Mouse (Mus musculus): ENCODE results near the gene Nisch. TPM values are rescaled to one million over a fixed set of nuclear protein-coding genes. Genes with fewer than 3 reads are reported as not detected.

The Nisch gene
- polyA plus RNA-seq, 1 experiment from 2014 or later: 309 TPM

DNA sequence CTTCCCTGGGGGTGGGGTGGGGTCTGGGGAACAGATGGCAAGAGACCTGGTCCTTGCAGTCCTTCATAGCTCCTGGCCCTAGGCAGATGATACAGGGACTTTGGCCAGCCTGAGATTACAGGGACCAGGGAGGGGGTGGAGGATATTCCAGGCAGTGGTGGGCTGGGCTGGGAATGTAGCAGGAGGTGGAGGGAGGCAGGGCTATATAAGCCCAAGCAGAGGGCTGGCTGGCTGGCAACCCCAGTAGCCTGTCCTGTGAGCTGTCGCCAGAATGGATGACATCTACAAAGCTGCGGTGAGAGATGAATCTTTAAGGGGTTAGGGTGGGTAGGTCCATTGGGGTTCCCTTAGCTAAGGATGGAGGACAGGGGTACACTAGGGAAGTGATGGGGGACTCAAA is 8.7 kb downstream of the Nisch start, which contains the start of gene Tnnc1:
Tnnc1 (plus strand) TSS at position 229 of the 400 bp plus-strand sequence.
- ATAC-seq (ENCODE audit: low FRiP score) (no peak), DNase-seq (ENCODE audit: low spot score) (no peak)
- H3K36me3 ChIP-seq (replicated peaks; ENCODE audit: control insufficient read depth, insufficient read depth): peaks cover 13% of the 10 kb centered on the region
- H3K9me3 ChIP-seq (ENCODE audit: control insufficient read depth, low read length): no peaks in the 10 kb centered on the region
- peaks cover 20% of the 10 kb centered on the region for H3K4me1 ChIP-seq (replicated peaks; ENCODE audit: control insufficient read depth, insufficient read depth, low read length)
- H3K27me3 ChIP-seq (ENCODE audit: control insufficient read depth, insufficient read depth, low read length): no peaks in the 10 kb centered on the region
- peak within 1 kb of the TSS; percentile 90; the same call in 1 of the 2 replicates for H3K27ac ChIP-seq
- H3K4me2 ChIP-seq (replicated peaks): peak within 1 kb of the TSS; percentile 98
- 66% methylated on average over 2 of the region's 2 CpGs for WGBS
- H3K9ac ChIP-seq: peak within 1 kb of the TSS; percentile 97
- H3K4me3 ChIP-seq (replicated peaks; ENCODE audit: low read length): peak within 1 kb of the TSS; percentile 91

DNA sequence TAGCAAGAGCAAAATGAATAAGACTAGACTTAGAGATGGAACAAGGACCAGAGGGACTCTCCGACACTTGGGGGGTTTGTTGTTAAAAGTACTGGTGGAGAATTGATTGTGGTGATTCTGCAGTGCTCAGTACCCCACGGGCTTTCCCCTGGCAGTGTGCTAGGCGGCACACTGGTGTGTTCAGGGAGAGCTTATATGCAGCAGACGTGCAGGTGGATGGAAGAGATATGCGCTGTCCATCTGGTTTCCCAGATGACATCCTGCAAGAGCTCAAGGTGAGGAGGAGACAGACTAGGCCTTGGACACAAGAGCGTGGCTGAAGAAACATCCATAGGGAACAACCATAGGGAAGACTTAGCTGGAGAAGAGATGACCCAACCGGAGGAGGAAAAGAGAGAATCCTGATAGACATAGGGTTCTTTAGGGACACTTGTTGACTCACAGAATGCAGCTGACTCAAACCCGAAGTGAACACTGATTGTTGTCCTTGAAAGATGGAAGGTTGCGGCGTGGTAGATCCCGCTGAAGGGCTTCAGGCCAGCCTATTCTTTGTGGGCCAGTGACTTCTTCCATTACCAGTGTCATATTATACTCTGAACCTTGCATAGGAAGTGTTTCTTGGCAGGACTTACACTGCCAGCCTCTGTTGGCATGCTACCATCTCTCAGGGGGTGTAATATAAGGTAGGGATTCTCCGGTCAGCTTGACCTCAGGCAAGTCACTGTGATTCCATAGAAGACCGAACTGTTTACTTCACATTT is 9.5 kb downstream of the Nisch start:
- WGBS: 80% methylated on average over 13 of the region's 13 CpGs
- H3K4me1 ChIP-seq (replicated peaks; ENCODE audit: control insufficient read depth, insufficient read depth, low read length): peaks cover 20% of the 10 kb centered on the region
- H3K4me3 ChIP-seq (replicated peaks; ENCODE audit: low read length): peak overlapping the region; percentile 91
- peak; percentile 25 for ATAC-seq (ENCODE audit: low FRiP score)
- H3K9ac ChIP-seq: peak overlapping the region; percentile 97
- H3K27ac ChIP-seq: peak overlapping the region; percentile 90
- peak overlapping the region; percentile 98 for H3K4me2 ChIP-seq (replicated peaks)
- no peak for DNase-seq (ENCODE audit: low spot score)
- H3K36me3 ChIP-seq (replicated peaks; ENCODE audit: control insufficient read depth, insufficient read depth): peaks cover 22% of the 10 kb centered on the region
- no peaks in the 10 kb centered on the region for H3K27me3 ChIP-seq (ENCODE audit: control insufficient read depth, insufficient read depth, low read length)
- no peaks in the 10 kb centered on the region for H3K9me3 ChIP-seq (ENCODE audit: control insufficient read depth, low read length)

DNA sequence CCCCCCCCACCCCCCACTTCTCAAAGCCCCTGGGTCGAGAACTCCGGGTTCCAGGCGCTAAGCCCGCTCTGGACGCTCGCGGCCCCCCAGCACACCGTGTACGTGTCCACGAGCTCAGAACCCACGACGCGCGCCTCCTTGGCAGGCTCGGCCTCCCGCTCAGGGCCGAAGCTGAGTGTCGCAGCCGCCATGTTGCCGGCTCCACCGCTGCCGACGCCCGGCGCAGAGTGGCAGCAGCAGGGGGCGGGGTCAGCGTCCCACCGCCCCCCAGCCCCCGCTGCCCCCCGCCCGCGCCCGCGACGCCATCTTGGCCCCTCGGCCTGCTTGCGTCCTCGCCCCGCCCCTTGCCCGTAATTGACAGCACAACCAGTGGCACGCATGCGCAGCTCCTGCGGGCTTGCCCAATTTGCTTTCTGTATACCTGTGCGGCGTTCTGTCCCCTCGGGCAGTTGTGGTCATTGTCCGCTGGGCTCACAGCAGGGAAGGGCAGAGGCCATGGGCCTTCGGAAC is 10.2 kb downstream of the Nisch start:
- Histone ChIP-seq H3K4me1 (replicated peaks; ENCODE audit: control insufficient read depth, insufficient read depth, low read length) (peaks cover 20% of the 10 kb centered on the region), H3K9ac (peak overlapping the region; percentile 97), H3K4me3 (replicated peaks; ENCODE audit: low read length) (peak overlapping the region; percentile 91), H3K4me2 (replicated peaks) (peak overlapping the region; percentile 98), H3K9me3 (ENCODE audit: control insufficient read depth, low read length) (no peaks in the 10 kb centered on the region), H3K27ac (peak overlapping the region; percentile 90), H3K36me3 (replicated peaks; ENCODE audit: control insufficient read depth, insufficient read depth) (peaks cover 29% of the 10 kb centered on the region), H3K27me3 (ENCODE audit: control insufficient read depth, insufficient read depth, low read length) (no peaks in the 10 kb centered on the region)
- ATAC-seq (ENCODE audit: low FRiP score): peak; percentile 78
- DNase-seq (ENCODE audit: low spot score): peak; percentile 93
- 1% methylated on average over 48 of the region's 48 CpGs for WGBS

DNA sequence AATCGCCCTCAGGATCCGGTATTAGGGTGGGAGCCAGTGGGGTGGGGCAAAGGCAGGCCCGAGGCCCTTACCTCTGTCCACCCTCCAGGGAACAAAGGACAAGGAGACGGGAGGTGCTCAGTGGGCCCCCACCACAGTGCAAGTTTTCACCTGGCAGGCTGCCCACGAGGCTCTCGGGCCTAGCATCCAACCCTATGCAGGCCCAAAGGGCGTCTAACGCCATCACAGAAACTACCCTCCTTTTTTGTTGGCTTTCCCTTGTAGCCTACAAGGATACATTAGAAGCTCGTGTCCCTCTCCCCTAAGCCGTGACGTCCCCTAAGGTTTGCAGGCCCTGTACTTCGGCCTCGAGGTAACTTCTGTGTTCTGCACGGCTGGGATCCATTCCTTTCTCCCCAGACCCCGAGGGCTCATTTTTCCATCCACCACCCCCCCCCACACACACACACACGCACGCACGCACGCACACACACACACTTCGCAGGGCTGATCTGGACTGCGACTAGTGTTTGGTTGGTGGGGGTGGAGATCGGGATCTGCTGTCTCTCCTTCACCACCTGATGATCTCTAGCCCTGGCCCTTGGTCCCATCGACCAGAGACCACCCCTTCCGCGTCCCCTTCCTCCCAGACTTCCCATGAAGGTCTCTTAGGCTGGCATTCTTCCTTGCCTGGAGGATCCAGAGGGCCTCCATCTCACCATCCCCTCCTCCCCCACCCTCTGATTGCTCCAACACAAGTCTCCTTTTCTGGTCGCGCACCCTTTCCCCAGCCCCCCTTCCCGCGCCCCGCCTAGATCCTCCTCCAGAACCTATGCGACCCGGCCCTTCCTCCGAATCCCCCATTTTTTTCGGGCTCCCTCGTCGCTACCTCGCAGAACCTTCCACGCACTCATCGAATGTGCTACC is 10.9 kb downstream of the Nisch start:
- H3K27ac ChIP-seq: peak overlapping the region; percentile 90
- ATAC-seq (ENCODE audit: low FRiP score): peak; percentile 68
- peaks cover 36% of the 10 kb centered on the region for H3K36me3 ChIP-seq (replicated peaks; ENCODE audit: control insufficient read depth, insufficient read depth)
- H3K4me2 ChIP-seq (replicated peaks): peak overlapping the region; percentile 98
- WGBS: under 1% methylated on average over 39 of the region's 39 CpGs
- H3K27me3 ChIP-seq (ENCODE audit: control insufficient read depth, insufficient read depth, low read length): no peaks in the 10 kb centered on the region
- peaks cover 20% of the 10 kb centered on the region for H3K4me1 ChIP-seq (replicated peaks; ENCODE audit: control insufficient read depth, insufficient read depth, low read length)
- H3K9ac ChIP-seq: peak overlapping the region; percentile 97
- H3K4me3 ChIP-seq (replicated peaks; ENCODE audit: low read length): peak overlapping the region; percentile 91
- no peaks in the 10 kb centered on the region for H3K9me3 ChIP-seq (ENCODE audit: control insufficient read depth, low read length)
- peak; percentile 47 for DNase-seq (ENCODE audit: low spot score)

DNA sequence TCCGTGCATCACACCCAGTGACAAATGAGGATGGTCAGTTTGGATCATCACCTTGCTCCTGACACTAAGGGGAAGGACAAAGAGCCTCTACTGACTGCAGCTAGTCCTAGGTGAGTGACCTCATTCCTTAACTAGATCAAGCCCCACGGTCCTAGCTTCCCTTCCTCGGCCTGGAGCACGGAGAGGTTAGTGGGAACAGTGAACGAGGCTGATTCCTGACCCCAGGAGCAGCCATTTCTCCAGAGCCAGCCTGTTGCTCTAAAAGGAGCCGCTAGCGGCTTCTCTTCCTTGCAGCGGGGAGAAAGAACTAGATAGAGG is 11.5 kb downstream of the Nisch start:
- ATAC-seq (ENCODE audit: low FRiP score): no peak
- Histone ChIP-seq H3K4me3 (replicated peaks; ENCODE audit: low read length) (peak overlapping the region; percentile 91), H3K4me2 (replicated peaks) (peak overlapping the region; percentile 98), H3K4me1 (replicated peaks; ENCODE audit: control insufficient read depth, insufficient read depth, low read length) (peaks cover 20% of the 10 kb centered on the region), H3K9me3 (ENCODE audit: control insufficient read depth, low read length) (no peaks in the 10 kb centered on the region), H3K27ac (peak overlapping the region; percentile 90), H3K36me3 (replicated peaks; ENCODE audit: control insufficient read depth, insufficient read depth) (peaks cover 42% of the 10 kb centered on the region), H3K27me3 (ENCODE audit: control insufficient read depth, insufficient read depth, low read length) (no peaks in the 10 kb centered on the region), H3K9ac (peak overlapping the region; percentile 97)
- no peak for DNase-seq (ENCODE audit: low spot score)
- WGBS: 24% methylated on average over 7 of the region's 8 CpGs

DNA sequence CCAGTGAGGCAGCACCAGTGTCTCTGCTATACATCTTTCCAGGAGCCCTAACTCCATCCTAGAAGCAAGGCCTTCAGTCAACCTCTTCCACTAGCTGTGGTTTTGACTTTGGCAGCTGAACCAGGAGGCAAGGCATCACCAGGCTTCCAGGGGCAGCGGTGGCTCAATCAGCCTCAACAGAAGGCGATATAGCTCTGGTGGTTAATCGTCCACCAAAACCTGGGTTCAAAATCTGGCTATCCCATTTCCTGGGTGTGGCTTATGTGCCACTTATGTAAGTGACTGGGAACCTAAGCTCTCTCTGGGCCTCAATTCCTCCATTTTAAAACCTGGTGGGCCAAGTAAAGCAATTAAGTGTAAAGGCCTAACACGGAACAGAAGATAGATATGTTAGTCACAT is 11.9 kb downstream of the Nisch start:
- ATAC-seq (ENCODE audit: low FRiP score) (no peak), DNase-seq (ENCODE audit: low spot score) (no peak)
- Histone ChIP-seq H3K4me2 (replicated peaks) (peak overlapping the region; percentile 98), H3K4me1 (replicated peaks; ENCODE audit: control insufficient read depth, insufficient read depth, low read length) (peaks cover 20% of the 10 kb centered on the region), H3K4me3 (replicated peaks; ENCODE audit: low read length) (peak overlapping the region; percentile 91), H3K9me3 (ENCODE audit: control insufficient read depth, low read length) (no peaks in the 10 kb centered on the region), H3K27me3 (ENCODE audit: control insufficient read depth, insufficient read depth, low read length) (no peaks in the 10 kb centered on the region), H3K27ac (peak overlapping the region; percentile 90), H3K9ac (peak overlapping the region; percentile 97), H3K36me3 (replicated peaks; ENCODE audit: control insufficient read depth, insufficient read depth) (peaks cover 46% of the 10 kb centered on the region)
- 74% methylated on average over 4 of the region's 4 CpGs for WGBS

DNA sequence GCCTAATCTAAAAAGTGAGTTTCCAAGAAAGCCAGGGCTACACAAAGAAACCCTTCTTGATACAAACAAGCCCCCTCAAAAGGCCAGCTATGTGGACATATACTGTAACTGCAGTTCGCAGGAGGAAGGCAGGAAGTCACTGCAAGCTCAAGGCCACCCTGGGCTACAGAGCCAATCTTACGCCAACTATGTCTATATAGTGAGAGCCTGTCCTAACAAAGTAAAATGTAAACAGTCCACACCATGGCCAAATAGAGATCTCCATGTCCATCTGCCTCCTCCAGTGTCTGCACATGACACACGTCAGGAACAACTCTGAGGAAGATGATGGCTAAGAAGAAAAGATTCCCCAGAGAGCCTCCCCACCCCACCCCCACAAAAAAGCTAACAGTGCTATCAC is 16.7 kb downstream of the Nisch start:
- Histone ChIP-seq H3K4me2 (replicated peaks) (no peak overlapping the region), H3K9me3 (ENCODE audit: control insufficient read depth, low read length) (no peaks in the 10 kb centered on the region), H3K4me3 (replicated peaks; ENCODE audit: low read length) (no peak overlapping the region), H3K4me1 (replicated peaks; ENCODE audit: control insufficient read depth, insufficient read depth, low read length) (peaks cover 13% of the 10 kb centered on the region), H3K36me3 (replicated peaks; ENCODE audit: control insufficient read depth, insufficient read depth) (peaks cover 88% of the 10 kb centered on the region), H3K27me3 (ENCODE audit: control insufficient read depth, insufficient read depth, low read length) (no peaks in the 10 kb centered on the region), H3K27ac (no peak overlapping the region), H3K9ac (no peak overlapping the region)
- ATAC-seq (ENCODE audit: low FRiP score) (no peak), DNase-seq (ENCODE audit: low spot score) (no peak)
- 85% methylated on average over 3 of the region's 3 CpGs for WGBS

DNA sequence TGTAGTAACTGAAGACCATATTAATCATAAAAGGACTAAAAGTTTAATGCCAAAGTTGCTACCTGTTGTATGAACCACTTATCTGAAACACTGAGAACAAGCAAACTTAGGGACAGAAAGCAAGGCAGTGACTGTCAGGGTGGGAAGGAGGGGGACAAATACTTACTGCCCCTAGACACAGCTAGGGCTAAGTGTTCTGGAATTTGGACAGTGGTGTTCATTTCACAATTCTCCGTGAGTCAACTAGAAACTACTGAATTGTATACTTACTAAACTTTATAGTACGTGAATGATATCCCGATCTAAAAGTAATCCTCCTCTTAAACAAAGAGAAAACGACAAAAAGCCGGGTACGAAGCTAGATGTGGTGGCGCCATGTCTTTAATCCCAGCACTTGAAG is 17.1 kb downstream of the Nisch start:
- peaks cover 91% of the 10 kb centered on the region for H3K36me3 ChIP-seq (replicated peaks; ENCODE audit: control insufficient read depth, insufficient read depth)
- WGBS: 94% methylated on average over 7 of the region's 7 CpGs

More for the DNA sequence above, 17.1 kb downstream of the Nisch start:
- H3K4me1 ChIP-seq (replicated peaks; ENCODE audit: control insufficient read depth, insufficient read depth, low read length): peaks cover 9% of the 10 kb centered on the region
- DNase-seq (ENCODE audit: low spot score) (no peak), ATAC-seq (ENCODE audit: low FRiP score) (no peak)
- no peak overlapping the region for H3K27ac ChIP-seq
- no peaks in the 10 kb centered on the region for H3K9me3 ChIP-seq (ENCODE audit: control insufficient read depth, low read length)
- no peak overlapping the region for H3K4me2 ChIP-seq (replicated peaks)
- H3K27me3 ChIP-seq (ENCODE audit: control insufficient read depth, insufficient read depth, low read length): no peaks in the 10 kb centered on the region
- H3K9ac ChIP-seq: no peak overlapping the region
- H3K4me3 ChIP-seq (replicated peaks; ENCODE audit: low read length): no peak overlapping the region

Measured in hindbrain, embryonic 14.5 days (tissue).